Mouse (Mus musculus) adrenal gland, postnatal 14 days (tissue): ENCODE results near the gene Tmem38a. TPM values are rescaled to one million over a fixed set of nuclear protein-coding genes. Genes with fewer than 3 reads are reported as not detected.

Experiments
- DNase-seq: peaks from one replicate; pipeline ENCODE4 v3.0.0; 2021; ENCODE audit warnings: mixed read lengths
- long read RNA-seq, 2 experiments: library from polyadenylated mRNA; stranded (forward); transcript quantifications; one replicate each; pipeline ENCODE4 v2.0.0; 2021
- total RNA-seq: library from RNA; stranded (reverse); gene quantifications from 2 replicates; pipeline ENCODE4 v1.2.3, GENCODE M21; 2021

The Tmem38a gene
- total RNA-seq, result 9.3 and 10.5 TPM in 2 replicates
- long read RNA-seq, experiment 1, transcript Tmem38a-201 (6 exons, 2,124 nt), result major isoform, 18 of 26 reads
- long read RNA-seq, experiment 1, partial matches to known transcripts, result 3 of 26 reads
- long read RNA-seq, experiment 1, other reads (novel, unspliced or antisense), result 2 of 26 reads
- long read RNA-seq, experiment 2, transcript Tmem38a-201 (6 exons, 2,124 nt), result major isoform, 6 of 14 reads
- long read RNA-seq, experiment 2, partial matches to known transcripts, result 1 of 14 reads
- long read RNA-seq, experiment 2, other reads (novel, unspliced or antisense), result 6 of 14 reads

GRCm38 (mm10) chr8:72571611-72572473 lies at the start of gene Tmem38a:
Gene Tmem38a, plus strand, starts transcription at chr8:72572055.
- peak; percentile 90 for DNase-seq

GRCm38 (mm10) chr8:72532103-72532502 lies 39.8 kb upstream of the Tmem38a start:
- DNase-seq, result no peak

- peak; percentile 27 for DNase-seq
Measured at GRCm38 (mm10) chr8:72534888-72535287, 37.0 kb upstream of the Tmem38a start.

GRCm38 (mm10) chr8:72539234-72539633 lies 32.6 kb upstream of the Tmem38a start:
- DNase-seq, result peak; percentile 23

GRCm38 (mm10) chr8:72547122-72547801 lies 24.6 kb upstream of the Tmem38a start:
- peak; percentile 55 for DNase-seq

GRCm38 (mm10) chr8:72547802-72548643 lies 23.8 kb upstream of the Tmem38a start, which contains the start of gene Med26:
Gene Med26, minus strand, starts transcription at chr8:72548270.
- peak; percentile 99 for DNase-seq

GRCm38 (mm10) chr8:72548644-72549313 lies 23.1 kb upstream of the Tmem38a start:
- DNase-seq, result peak; percentile 74

GRCm38 (mm10) chr8:72549314-72549892 lies 22.5 kb upstream of the Tmem38a start:
- DNase-seq, result peak; percentile 27

GRCm38 (mm10) chr8:72555770-72556169 lies 16.1 kb upstream of the Tmem38a start:
- no peak for DNase-seq

- no peak for DNase-seq
Measured at GRCm38 (mm10) chr8:72561111-72561689, 10.7 kb upstream of the Tmem38a start.

- DNase-seq, result no peak
Measured at GRCm38 (mm10) chr8:72565970-72566369, 5.9 kb upstream of the Tmem38a start.

GRCm38 (mm10) chr8:72570633-72571610 lies 933 bp upstream of the Tmem38a start, which contains the start of gene Smim7:
Gene Smim7, minus strand, starts transcription at chr8:72571088.
- DNase-seq, result peak; percentile 99

GRCm38 (mm10) chr8:72572507-72572906 lies 652 bp downstream of the Tmem38a start:
- DNase-seq, result no peak

- DNase-seq, result no peak
Measured at GRCm38 (mm10) chr8:72573450-72573849, 1.6 kb downstream of the Tmem38a start.

- DNase-seq, result peak; percentile 52
Measured at GRCm38 (mm10) chr8:72575915-72576314, 4.1 kb downstream of the Tmem38a start.

- no peak for DNase-seq
Measured at GRCm38 (mm10) chr8:72577266-72577665, 5.4 kb downstream of the Tmem38a start.

GRCm38 (mm10) chr8:72577941-72578340 lies 6.1 kb downstream of the Tmem38a start:
- DNase-seq, result no peak

GRCm38 (mm10) chr8:72579374-72579773 lies 7.5 kb downstream of the Tmem38a start:
- no peak for DNase-seq
